Mouse (Mus musculus) heart, postnatal 0 days (tissue): ENCODE measurements around the gene Wwp2. TPM values are rescaled to one million over a fixed set of nuclear protein-coding genes. Genes with fewer than 3 reads are reported as not detected.

Source experiments
- ATAC-seq: fragments of 200-750 bp; cut with Nextera tagmentation; 2 replicates; pipeline ENCODE4 v1.8.0; 2017; ENCODE audit warnings: low read depth, moderate number of reproducible peaks, moderate library complexity; ENCODE audit not compliant: insufficient read depth
- DNase-seq: peaks from one replicate; pipeline ENCODE4 v3.0.0-alpha.2; 2016; ENCODE audit warnings: low spot score
- H3K27ac ChIP-seq: fragments of 300-500 bp; sonication (generic); 2 replicates; pipeline ENCODE4 v1.5.1; 2014; ENCODE audit warnings: low read depth, mild to moderate bottlenecking
- H3K27me3 ChIP-seq: fragments of 300-500 bp; sonication (generic); 2 replicates; pipeline ENCODE4 v1.6.1; 2014; ENCODE audit warnings: low read length, mixed read lengths; ENCODE audit not compliant: control insufficient read depth, insufficient read depth
- H3K36me3 ChIP-seq: fragments of 300-500 bp; sonication (generic); replicated peaks from 2 replicates; pipeline ENCODE4 v1.6.1; 2014; ENCODE audit warnings: low read length, mixed read lengths; ENCODE audit not compliant: control insufficient read depth, insufficient read depth
- H3K4me1 ChIP-seq: fragments of 300-500 bp; sonication (generic); 2 replicates; pipeline ENCODE4 v1.6.1; 2014; ENCODE audit warnings: antibody characterized with exemption; ENCODE audit not compliant: control insufficient read depth, insufficient read depth
- H3K4me2 ChIP-seq: fragments of 300-500 bp; sonication (generic); 2 replicates; pipeline ENCODE4 v1.6.1; 2014; ENCODE audit warnings: low read depth, mild to moderate bottlenecking, low read length, moderate library complexity
- H3K4me3 ChIP-seq: fragments of 300-500 bp; sonication (generic); 2 replicates; pipeline ENCODE4 v1.5.1; 2014; ENCODE audit warnings: low read depth, low read length
- H3K9ac ChIP-seq: fragments of 300-500 bp; sonication (generic); replicated peaks from 2 replicates; pipeline ENCODE4 v1.6.1; 2014; ENCODE audit warnings: low read depth, low read length, mixed read lengths
- H3K9me3 ChIP-seq: fragments of 300-500 bp; sonication (generic); replicated peaks from 2 replicates; pipeline ENCODE4 v1.6.1; 2016; ENCODE audit warnings: low read length; ENCODE audit not compliant: control insufficient read depth
- CTCF ChIP-seq: IDR thresholded peaks from 2 replicates; pipeline ENCODE4 v1.5.1; 2016; ENCODE audit warnings: antibody characterized with exemption, control low read depth, low read depth
- EP300 ChIP-seq: IDR thresholded peaks from 2 replicates; pipeline ENCODE4 v1.6.1; 2016; ENCODE audit warnings: antibody characterized with exemption, low read depth
- WGBS: fragments of 180-500 bp; shearing (Covaris S2); extraction: QIAGEN DNeasy Blood & Tissue Kit; methylation state at CpG from one replicate; pipeline ENCODE4 v1.1.7; 2014; 5-methylcytosine and 5-hydroxymethylcytosine counted together
- polyA plus RNA-seq: library from polyadenylated mRNA; unstranded; fragments of >200 nt; fragmentation: Nextera tagmentation; extraction: Ambion mirVana; gene quantifications from 2 replicates; pipeline ENCODE4 v1.2.1, GENCODE M21; 2015
- total RNA-seq: library from RNA; depleted of rRNA; stranded (reverse); fragments of >200 nt; gene quantifications from 2 replicates; pipeline ENCODE4 v1.2.3, GENCODE M21; 2014; ENCODE audit warnings: low replicate concordance

The Wwp2 gene
- total and polyA plus RNA-seq, 2 experiments from 2014 or later, result 20.4 to 40.5 TPM

DNA sequence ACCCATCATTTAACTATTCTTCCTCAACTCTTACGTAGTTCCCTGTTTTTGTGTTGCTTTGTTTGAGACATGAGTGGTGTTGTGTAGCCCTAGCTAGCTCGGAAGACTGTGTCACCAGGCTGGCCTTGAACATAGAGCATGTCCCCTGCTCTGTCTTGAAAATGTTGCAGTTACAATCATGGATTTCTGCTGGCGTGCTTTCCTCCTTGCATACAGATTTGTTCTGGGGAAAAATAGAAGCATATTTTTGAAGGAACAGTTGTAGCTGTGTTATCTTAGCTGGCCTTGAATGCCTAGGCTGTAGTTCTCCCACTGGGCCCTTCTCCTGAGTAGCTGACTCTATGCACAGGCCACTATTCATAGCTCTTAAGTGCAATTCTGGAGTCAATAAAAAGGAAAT is 74.6 kb downstream of the Wwp2 start:
- TF ChIP-seq CTCF (no peak), EP300 (no peak)
- DNase-seq (no peak), ATAC-seq (no peak)
- Histone ChIP-seq H3K4me3 (no peak overlapping the region), H3K36me3 (peaks cover 5% of the 10 kb centered on the region; the same call in 1 of the 2 replicates), H3K4me2 (no peak overlapping the region), H3K4me1 (no peaks in the 10 kb centered on the region), H3K27me3 (no peaks in the 10 kb centered on the region), H3K27ac (no peak overlapping the region), H3K9me3 (no peaks in the 10 kb centered on the region), H3K9ac (no peak overlapping the region)
- 85% methylated on average over 3 of the region's 3 CpGs for WGBS

DNA sequence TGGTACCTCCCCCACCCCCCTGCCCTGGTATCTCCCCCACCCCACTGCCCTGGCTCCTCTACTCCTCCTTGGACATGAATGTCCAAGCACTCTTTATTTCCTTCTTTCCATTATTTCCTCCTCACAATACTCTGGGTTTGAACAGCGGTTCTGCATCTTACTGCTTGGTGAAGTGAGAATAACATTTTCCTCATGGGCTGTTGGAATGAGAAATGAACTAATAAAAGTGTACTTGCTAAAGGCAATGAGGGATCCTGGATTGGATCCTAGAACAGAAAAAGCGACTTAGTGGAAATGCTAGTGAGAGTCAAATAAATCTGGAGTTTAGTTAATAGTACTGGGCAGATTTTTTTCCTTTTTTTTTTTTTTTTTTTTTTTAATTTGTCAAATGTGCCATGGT is 77.1 kb downstream of the Wwp2 start:
- TF ChIP-seq CTCF, result no peak
- no peak for TF ChIP-seq EP300
- H3K36me3 ChIP-seq, result no peaks in the 10 kb centered on the region; the same call in 1 of the 2 replicates
- WGBS, result 90% methylated on average over 2 of the region's 2 CpGs

DNA sequence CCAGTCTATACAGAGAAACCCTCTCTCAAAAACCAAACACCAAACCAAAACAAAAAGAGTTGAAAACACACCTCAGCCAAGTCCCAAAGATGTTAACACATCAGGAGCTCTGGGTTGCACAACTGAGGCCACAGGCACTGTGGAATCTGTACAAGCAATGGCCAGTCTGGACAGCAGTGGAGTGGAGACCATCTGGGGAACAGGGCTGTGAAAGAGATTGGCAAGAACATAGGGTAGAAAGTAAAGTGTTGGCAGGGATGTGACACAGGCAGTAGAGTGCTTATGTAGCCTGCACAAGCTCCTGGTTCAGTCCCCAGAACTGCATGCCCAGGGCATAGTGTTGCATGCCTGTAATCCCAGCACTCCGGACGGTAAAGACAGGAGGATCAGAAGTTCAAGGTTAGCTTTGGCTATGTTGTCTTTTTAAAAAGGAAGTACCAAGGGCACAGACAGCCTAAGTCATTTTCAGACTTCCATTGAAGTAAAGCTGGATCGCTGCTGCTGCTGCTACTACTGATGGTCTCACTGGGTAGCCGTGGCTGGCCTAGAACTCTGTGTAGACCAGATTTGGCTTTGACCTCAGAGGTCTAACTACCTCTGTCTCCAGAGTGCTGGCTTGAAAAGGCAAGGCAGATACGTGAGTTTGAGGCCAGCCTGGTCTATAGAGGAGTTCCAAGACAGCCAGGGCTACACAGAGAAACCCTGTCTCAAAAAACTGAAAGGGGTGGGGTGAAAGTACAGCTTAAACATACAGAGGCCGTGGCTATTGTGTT is 79.0 kb downstream of the Wwp2 start:
- no peak overlapping the region for H3K4me2 ChIP-seq
- DNase-seq, result no peak
- no peak for ATAC-seq
- H3K4me1 ChIP-seq, result no peaks in the 10 kb centered on the region
- TF ChIP-seq CTCF (no peak), EP300 (no peak)
- 85% methylated on average over 6 of the region's 6 CpGs for WGBS
- H3K9me3 ChIP-seq, result no peaks in the 10 kb centered on the region
- no peak overlapping the region for H3K4me3 ChIP-seq
- no peaks in the 10 kb centered on the region for H3K27me3 ChIP-seq
- H3K36me3 ChIP-seq, result no peaks in the 10 kb centered on the region; the same call in 1 of the 2 replicates
- H3K9ac ChIP-seq, result no peak overlapping the region
- H3K27ac ChIP-seq, result no peak overlapping the region

More for the DNA sequence above, 77.1 kb downstream of the Wwp2 start:
- no peak overlapping the region for H3K4me2 ChIP-seq
- no peaks in the 10 kb centered on the region for H3K4me1 ChIP-seq
- no peak overlapping the region for H3K27ac ChIP-seq
- ATAC-seq (no peak), DNase-seq (no peak)
- H3K4me3 ChIP-seq, result no peak overlapping the region
- no peak overlapping the region for H3K9ac ChIP-seq
- no peaks in the 10 kb centered on the region for H3K9me3 ChIP-seq
- no peaks in the 10 kb centered on the region for H3K27me3 ChIP-seq

DNA sequence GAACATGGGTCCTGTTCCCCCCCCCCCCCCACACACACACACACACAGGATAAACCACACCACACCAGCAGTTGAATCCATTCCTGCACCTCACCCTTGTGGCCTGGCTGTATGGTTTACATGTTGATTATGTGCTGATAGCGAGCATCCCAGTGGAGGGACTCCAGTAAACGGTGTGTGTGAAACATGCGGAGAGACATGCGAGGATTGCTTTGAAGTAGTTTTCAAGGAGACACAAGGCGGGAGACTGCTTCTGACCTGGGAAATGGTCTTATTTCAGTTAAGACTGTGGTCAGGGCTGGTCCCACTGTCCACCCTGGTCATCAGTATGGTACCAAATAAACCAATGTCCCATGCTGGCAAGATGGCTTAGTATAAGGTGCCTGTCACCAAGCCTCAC is 82.6 kb downstream of the Wwp2 start:
- Histone ChIP-seq H3K9ac (no peak overlapping the region), H3K9me3 (no peaks in the 10 kb centered on the region), H3K27ac (no peak overlapping the region), H3K4me2 (no peak overlapping the region), H3K36me3 (no peaks in the 10 kb centered on the region; the same call in 1 of the 2 replicates), H3K4me1 (no peaks in the 10 kb centered on the region), H3K4me3 (no peak overlapping the region), H3K27me3 (no peaks in the 10 kb centered on the region)
- DNase-seq (no peak), ATAC-seq (no peak)
- 86% methylated on average over 5 of the region's 5 CpGs for WGBS
- no peak for TF ChIP-seq CTCF
- TF ChIP-seq EP300, result no peak

DNA sequence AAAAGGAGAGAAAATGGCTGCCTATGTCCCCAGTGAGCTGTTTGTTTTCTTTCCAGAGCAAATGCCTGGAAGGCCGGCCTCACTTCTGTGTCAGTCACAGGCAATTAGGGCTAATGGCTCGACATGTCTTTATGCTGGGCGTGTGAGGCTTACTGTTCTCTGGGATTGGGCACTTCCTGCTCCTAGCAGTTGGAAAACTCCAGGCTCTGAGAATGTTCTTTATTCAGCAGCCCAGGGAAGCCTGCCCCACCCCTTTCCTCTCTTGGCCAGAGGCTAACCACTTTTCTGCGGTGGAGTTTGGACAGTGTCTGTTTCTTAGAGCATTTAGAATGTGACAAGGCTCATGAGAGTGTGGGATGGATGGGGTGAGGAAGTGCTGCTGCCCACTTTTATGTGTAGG is 83.7 kb downstream of the Wwp2 start:
- Histone ChIP-seq H3K9me3 (no peaks in the 10 kb centered on the region), H3K9ac (no peak overlapping the region), H3K4me3 (no peak overlapping the region), H3K27ac (peak overlapping the region; percentile 59), H3K27me3 (no peaks in the 10 kb centered on the region), H3K4me2 (no peak overlapping the region), H3K4me1 (no peaks in the 10 kb centered on the region), H3K36me3 (no peaks in the 10 kb centered on the region; the same call in 1 of the 2 replicates)
- 32% methylated on average over 4 of the region's 4 CpGs for WGBS
- peak; percentile 28 for DNase-seq
- ATAC-seq, result peak; percentile 69; the same call in 1 of the 2 replicates
- no peak for TF ChIP-seq CTCF
- TF ChIP-seq EP300, result no peak
